Mouse (Mus musculus) megakaryocyte, embryonic 14.5 days (primary cell): ENCODE data around the gene Wapl.

Source experiments
- FLI1 ChIP-seq: IDR thresholded peaks from 2 replicates; pipeline ENCODE4 v1.6.1; 2012; ENCODE audit warnings: low read length, inconsistent platforms, mixed read lengths
- GATA1 ChIP-seq: IDR thresholded peaks from 3 replicates; pipeline ENCODE4 v1.6.1; 2012; ENCODE audit warnings: mixed read lengths, low read length, inconsistent platforms, borderline replicate concordance

GRCm38 (mm10) chr14:34669082-34669481, 4.6 kb upstream of the Wapl start:
- no peak for TF ChIP-seq FLI1
- TF ChIP-seq GATA1, result no peak
